Mouse (Mus musculus) ES-Bruce4 (cell line): Measurements from ENCODE around the gene Arl8a.

Experiments
- CTCF ChIP-seq: IDR thresholded peaks from one replicate; pipeline ENCODE4 v1.8.1; 2011; ENCODE audit warnings: low read depth, low read length
- EP300 ChIP-seq: IDR thresholded peaks from 2 replicates; pipeline ENCODE4 v1.6.1; 2011; ENCODE audit warnings: low read depth, low read length; ENCODE audit not compliant: insufficient read depth

DNA sequence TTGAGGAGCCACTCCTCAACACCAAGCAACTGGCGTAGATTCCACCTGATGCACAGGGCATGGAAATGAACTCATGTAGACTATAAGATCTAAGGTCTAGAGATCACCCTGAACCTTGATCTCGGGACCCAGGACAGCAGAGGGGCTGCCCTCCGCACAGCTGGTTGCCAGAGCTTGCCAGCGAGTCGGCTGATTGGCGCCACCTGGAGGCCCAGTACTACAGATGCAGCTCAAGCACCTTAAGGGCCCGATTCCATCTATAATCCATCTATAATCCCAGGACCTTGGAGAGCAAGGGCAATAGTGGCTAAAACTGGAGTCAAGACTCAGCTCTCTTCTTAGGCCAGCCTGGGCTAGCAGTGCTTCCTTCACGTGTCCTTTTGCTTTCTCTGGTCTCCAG lies 40.7 kb upstream of the Arl8a start:
- TF ChIP-seq EP300 (no peak), CTCF (peak; percentile 89)
